Mouse (Mus musculus) embryo, embryonic 10 days (tissue): ENCODE measurements around the gene Ruvbl2.

ENCODE experiments used
- DNase-seq: peaks from one replicate; pipeline ENCODE4 v3.0.0-alpha.2; 2015; ENCODE audit warnings: low spot score

Gene Ruvbl2

DNA sequence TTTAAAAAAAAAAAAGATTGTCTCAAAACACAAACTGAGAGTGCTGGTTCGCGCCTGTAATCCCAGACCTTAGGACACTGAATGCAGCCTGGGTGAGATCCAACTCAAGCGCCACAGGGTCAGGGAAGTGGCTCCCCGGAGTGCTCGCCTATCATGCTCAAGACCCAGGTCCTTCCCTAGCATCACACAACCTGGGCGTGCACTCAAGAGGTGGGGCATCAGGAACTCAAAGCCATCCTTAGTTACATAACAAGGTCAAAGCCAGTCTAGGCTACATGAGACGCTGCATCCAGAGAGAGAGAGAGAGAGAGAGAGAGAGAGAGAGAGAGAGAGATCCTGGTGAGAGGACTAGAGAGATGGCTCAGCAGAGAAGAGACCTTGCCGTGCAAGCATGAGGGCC, 11.3 kb downstream of the Ruvbl2 start:
- DNase-seq: no peak

DNA sequence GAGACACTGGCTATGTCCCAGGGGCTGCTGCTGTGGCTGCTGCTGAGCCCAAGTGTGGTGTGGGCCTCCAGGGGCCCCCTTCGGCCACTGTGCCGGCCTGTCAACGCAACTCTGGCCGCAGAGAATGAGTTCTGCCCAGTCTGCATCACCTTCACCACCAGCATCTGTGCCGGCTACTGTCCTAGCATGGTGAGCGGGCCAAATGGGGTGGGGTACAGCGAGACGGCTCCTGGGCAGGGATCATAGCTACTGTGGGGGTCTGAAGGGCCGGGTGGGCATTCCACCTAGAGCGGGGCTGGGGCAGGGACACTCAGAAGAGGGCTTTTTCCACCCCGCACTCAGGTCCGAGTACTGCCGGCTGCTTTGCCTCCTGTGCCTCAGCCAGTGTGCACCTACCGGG, 16.7 kb downstream of the Ruvbl2 start:
- DNase-seq: no peak

DNA sequence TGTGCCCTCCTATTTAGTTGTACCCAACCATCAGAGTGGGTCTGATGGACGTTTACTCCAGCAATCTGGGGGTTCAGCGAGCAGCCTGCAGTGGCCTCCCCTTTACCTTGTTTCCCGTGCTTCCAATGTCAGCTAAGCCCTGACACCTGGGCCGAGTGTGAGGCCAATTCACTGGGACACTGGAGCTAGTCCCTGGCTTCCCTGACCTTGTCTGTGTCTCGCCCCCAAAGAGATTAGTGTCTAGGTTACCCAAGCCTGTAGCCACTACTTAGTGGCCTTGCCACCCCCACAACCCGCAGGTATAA, 17.3 kb downstream of the Ruvbl2 start, which contains the start of gene Lhb:
TSS of gene Lhb (plus strand) at position 206 of the 305 bp plus-strand sequence.
- no peak for DNase-seq

GRCm38 (mm10) chr7:45419859-45420614, 17.9 kb downstream of the Ruvbl2 start:
- DNase-seq: no peak

GRCm38 (mm10) chr7:45417962-45418492, 19.9 kb downstream of the Ruvbl2 start:
- DNase-seq: no peak

GRCm38 (mm10) chr7:45415636-45416035, 22.3 kb downstream of the Ruvbl2 start:
- no peak for DNase-seq

GRCm38 (mm10) chr7:45414740-45415224, 23.1 kb downstream of the Ruvbl2 start:
- DNase-seq: no peak

GRCm38 (mm10) chr7:45413864-45414739, 23.8 kb downstream of the Ruvbl2 start:
- DNase-seq: peak; percentile 18

GRCm38 (mm10) chr7:45413113-45413863, 24.6 kb downstream of the Ruvbl2 start, which contains the start of gene Ntf5:
Gene Ntf5 (plus strand): TSS chr7:45413695.
- peak; percentile 65 for DNase-seq

GRCm38 (mm10) chr7:45412421-45412820, 25.5 kb downstream of the Ruvbl2 start:
- DNase-seq: no peak

DNA sequence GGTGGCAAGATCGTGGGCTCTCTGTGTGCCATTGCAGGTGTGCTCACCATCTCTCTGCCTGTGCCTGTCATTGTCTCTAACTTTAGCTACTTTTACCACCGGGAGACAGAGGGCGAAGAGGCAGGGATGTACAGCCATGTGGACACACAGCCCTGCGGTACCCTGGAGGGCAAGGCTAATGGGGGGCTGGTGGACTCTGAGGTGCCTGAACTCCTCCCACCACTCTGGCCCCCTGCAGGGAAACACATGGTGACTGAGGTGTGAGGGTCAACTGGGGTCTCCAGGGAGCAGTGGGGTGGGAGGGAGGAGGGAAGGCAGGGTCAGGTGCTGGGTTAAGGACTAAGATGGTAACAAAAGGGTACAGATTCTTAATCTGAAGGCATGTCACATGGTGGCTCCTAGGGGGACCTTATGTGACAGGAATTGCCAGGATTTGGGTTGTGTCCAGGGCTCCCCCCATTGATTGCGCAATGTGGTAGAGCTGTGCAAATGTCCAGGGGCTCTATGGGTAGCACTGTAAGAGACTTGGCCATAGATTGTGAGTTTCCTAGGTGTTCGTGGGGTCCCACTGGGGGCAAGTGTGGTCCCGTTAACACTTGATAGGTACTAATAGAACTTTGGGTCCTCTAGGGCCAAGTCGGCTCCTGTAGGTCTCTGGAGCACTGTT, 28.3 kb downstream of the Ruvbl2 start:
- no peak for DNase-seq

DNA sequence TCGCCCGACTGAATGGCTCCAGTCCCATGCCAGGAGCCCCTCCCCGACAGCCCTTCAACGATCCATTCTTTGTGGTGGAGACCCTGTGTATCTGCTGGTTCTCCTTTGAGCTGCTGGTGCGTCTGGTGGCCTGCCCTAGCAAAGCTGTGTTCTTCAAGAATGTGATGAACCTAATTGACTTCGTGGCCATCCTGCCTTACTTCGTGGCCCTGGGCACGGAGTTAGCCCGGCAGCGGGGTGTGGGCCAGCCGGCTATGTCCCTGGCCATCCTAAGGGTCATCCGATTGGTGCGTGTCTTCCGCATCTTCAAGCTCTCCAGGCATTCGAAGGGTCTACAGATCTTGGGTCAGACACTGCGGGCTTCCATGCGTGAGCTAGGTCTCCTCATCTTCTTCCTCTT, 28.9 kb downstream of the Ruvbl2 start:
- no peak for DNase-seq

- DNase-seq: no peak
Measured at GRCm38 (mm10) chr7:45408351-45408750, 29.5 kb downstream of the Ruvbl2 start.

- DNase-seq: no peak
Measured at GRCm38 (mm10) chr7:45407836-45408235, 30.1 kb downstream of the Ruvbl2 start.

DNA sequence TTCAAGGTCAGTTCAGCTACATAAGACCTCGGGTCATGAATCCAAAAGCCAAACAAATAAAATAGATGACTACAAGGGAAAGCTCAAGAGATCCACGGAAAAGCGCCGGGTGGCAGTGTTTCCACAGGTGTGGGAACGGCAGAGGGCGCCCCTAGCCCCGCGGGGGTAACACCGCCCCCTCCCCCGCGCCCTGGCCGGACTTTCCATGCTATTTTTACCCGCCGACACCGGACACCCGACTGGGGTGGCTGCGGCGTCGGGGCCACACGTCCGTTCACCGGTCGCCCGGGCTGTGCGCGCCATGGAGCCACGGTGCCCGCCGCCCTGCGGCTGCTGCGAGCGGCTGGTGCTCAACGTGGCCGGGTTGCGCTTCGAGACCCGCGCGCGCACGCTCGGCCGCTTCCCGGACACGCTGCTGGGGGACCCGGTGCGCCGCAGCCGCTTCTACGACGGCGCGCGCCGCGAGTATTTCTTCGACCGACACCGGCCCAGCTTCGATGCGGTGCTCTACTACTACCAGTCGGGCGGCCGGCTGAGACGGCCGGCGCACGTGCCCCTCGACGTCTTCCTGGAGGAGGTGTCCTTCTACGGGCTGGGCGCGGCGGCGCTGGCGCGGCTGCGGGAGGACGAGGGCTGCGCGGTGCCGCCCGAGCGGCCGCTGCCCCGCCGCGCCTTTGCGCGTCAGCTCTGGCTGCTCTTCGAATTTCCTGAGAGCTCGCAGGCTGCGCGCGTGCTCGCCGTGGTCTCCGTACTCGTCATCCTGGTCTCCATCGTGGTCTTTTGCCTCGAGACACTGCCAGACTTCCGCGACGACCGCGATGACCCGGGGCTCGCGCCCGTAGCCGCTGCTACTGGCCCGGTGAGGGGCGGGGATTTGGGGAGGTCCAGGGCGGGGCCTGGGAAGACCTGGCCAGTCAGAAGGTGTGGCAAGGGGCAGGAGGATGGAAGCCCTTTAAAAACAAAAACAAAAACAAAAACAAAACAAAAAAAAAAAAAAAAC, 31.4 kb downstream of the Ruvbl2 start:
- peak; percentile 18 for DNase-seq

GRCm38 (mm10) chr7:45405091-45406075, 32.5 kb downstream of the Ruvbl2 start, which contains the start of gene Kcna7:
Gene Kcna7 (plus strand): TSS chr7:45405653.
- peak; percentile 67 for DNase-seq

GRCm38 (mm10) chr7:45403532-45404261, 34.2 kb downstream of the Ruvbl2 start:
- DNase-seq: peak; percentile 85

DNA sequence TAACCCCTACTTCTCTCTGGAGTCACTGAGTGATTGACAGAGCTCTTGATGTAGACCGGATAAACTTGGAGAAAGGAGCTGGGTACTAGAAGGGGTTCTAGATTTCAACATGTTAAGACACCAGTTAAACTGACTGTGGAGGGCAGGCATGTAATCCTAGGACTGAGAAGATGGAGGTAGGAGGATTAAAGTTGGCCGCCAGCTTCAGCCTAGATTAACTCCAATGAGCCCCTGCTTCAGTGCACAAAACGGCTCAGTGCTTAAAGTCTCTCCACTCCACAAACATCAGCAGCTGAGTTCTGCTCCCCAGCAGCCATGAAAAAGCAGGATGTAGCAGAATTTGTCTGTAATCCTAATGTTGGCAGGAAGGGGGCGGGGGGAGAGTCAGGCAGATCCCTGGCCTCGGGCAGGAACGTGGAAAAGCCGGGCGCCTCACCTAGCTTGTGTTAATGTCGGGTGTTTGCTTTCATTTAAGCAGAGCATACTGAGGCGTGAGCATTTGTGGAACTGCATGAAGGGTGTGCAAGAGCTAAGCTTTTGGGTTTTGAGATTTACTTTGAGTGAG, 36.3 kb downstream of the Ruvbl2 start:
- DNase-seq: no peak
